Mouse (Mus musculus) hindbrain, embryonic 10.5 days (tissue): ENCODE data around the gene Timm44. TPM values are rescaled to one million over a fixed set of nuclear protein-coding genes. Genes with fewer than 3 reads are reported as not detected.
A peak's percentile ranks its signal among the peaks of the same experiment; 100 is the strongest.

Experiments used
- DNase-seq: peaks from one replicate; pipeline ENCODE4 v3.0.0-alpha.2; 2017; ENCODE audit warnings: low spot score
- H3K27ac ChIP-seq: fragments of 300-500 bp; sonication (generic); 2 replicates; pipeline ENCODE4 v1.5.1; 2016; ENCODE audit warnings: mild to moderate bottlenecking, moderate library complexity
- H3K27me3 ChIP-seq: fragments of 300-500 bp; sonication (generic); 2 replicates; pipeline ENCODE4 v1.6.1; 2016; ENCODE audit warnings: mild to moderate bottlenecking; ENCODE audit not compliant: poor library complexity, insufficient read depth, severe bottlenecking
- H3K36me3 ChIP-seq: fragments of 300-500 bp; sonication (generic); 2 replicates; pipeline ENCODE4 v1.6.1; 2016; ENCODE audit warnings: mild to moderate bottlenecking, moderate library complexity
- H3K4me1 ChIP-seq: fragments of 300-500 bp; sonication (generic); replicated peaks from 2 replicates; pipeline ENCODE4 v1.6.1; 2016; ENCODE audit warnings: mild to moderate bottlenecking
- H3K4me3 ChIP-seq: fragments of 300-500 bp; sonication (generic); 2 replicates; pipeline ENCODE4 v1.5.1; 2016; ENCODE audit warnings: mild to moderate bottlenecking, moderate library complexity
- H3K9me3 ChIP-seq: fragments of 300-500 bp; sonication (generic); 2 replicates; pipeline ENCODE4 v1.6.1; 2016; ENCODE audit warnings: mild to moderate bottlenecking, moderate library complexity
- WGBS: fragments of 180-500 bp; shearing (Covaris S2); methylation state at CpG from one replicate; pipeline ENCODE4 v1.1.7; 2016; 5-methylcytosine and 5-hydroxymethylcytosine counted together
- polyA plus RNA-seq: library from polyadenylated mRNA; unstranded; fragments of >200 nt; fragmentation: Nextera tagmentation; extraction: Ambion mirVana; gene quantifications from 2 replicates; pipeline ENCODE4 v1.2.1, GENCODE M21; 2016

The Timm44 gene
- polyA plus RNA-seq, result 60.6 and 67.2 TPM in 2 replicates

- Histone ChIP-seq H3K27me3 (no peaks in the 10 kb centered on the region), H3K4me1 (peaks cover 8% of the 10 kb centered on the region), H3K27ac (peak within 1 kb of the TSS; percentile 89), H3K4me3 (peak within 1 kb of the TSS; percentile 87), H3K36me3 (peaks cover 35% of the 10 kb centered on the region), H3K9me3 (no peaks in the 10 kb centered on the region)
- under 1% methylated on average over 39 of the region's 39 CpGs for WGBS
- DNase-seq, result peak; percentile 94
Measured at GRCm38 (mm10) chr8:4275275-4276110, at the start of gene Timm44. TSS of gene Timm44 (minus strand) at chr8:4275913.

DNA sequence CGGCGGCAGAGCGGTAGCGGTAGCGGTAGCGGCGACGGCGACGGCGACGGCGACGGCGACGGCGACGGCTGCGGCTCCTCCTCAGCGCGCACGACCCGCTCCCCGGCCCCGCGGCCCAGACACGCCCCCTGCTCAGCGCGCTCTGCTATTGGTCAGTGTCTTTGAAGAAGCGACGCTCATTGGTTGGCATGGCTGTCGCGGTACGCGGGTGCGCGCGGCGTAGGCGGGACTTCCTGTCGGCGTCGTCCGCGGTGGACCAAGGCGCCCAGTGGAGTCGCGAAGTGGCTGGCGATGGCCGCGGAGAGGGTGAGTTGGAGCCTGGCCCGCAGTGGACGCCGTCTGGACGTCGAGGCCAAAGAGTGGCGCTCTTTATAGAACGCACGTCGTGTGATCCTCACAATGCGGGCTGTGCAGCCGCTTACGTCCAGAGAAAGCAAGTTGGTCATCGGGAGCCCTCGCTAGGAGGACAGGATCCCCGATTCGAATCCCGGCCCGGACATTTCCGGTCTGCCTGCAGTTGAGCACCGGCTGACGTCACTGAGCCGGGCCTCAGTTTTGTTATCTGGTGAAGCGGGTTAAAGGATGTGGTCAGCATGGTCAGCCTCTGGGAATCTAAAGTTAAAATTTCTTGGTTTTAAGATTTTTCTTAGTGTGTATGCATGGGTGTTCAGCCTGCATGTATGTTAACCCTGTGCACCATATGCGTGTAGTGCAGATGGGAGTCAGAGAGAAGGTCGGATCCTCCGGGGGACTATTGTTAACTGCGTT lies 49.5 kb upstream of the Timm44 start, which contains the start of the genes Ccl25 and Elavl1:
Gene Ccl25, plus strand, starts transcription at position 228 of the 768 bp plus-strand sequence.
Gene Elavl1, minus strand, starts transcription at position 431 of the 768 bp plus-strand sequence.
- DNase-seq, result peak; percentile 97
- H3K36me3 ChIP-seq, result peaks cover 66% of the 10 kb centered on the region
- H3K4me1 ChIP-seq, result peaks cover 25% of the 10 kb centered on the region
- no peaks in the 10 kb centered on the region for H3K9me3 ChIP-seq
- H3K27ac ChIP-seq, result peak within 1 kb of the TSS; percentile 98
- WGBS, result under 1% methylated on average over 78 of the region's 78 CpGs
- no peaks in the 10 kb centered on the region for H3K27me3 ChIP-seq
- peak within 1 kb of the TSS; percentile 97 for H3K4me3 ChIP-seq

DNA sequence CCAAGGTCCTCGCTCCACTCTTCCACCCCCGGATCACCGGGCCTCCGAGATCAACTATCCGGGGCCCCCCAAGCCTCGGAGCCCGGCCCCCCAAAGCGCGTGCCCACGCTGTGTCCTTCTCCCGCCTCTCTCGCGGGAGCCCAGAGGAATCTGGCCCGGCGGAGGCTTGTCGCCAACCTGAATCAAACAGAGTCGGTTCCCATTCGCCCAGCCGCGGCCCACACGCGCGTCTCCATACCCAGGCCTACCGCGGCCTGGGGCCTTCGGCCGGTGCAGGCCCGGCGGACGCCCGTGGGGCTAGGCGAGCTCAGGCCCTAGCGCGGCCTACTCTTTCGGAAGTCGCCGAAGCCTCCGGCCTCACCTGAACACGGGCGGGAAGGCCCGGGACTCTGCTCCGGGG lies 48.8 kb upstream of the Timm44 start:
- Histone ChIP-seq H3K9me3 (no peaks in the 10 kb centered on the region), H3K27ac (peak overlapping the region; percentile 98), H3K36me3 (peaks cover 66% of the 10 kb centered on the region), H3K4me1 (peaks cover 25% of the 10 kb centered on the region), H3K27me3 (no peaks in the 10 kb centered on the region), H3K4me3 (peak overlapping the region; percentile 97)
- no peak for DNase-seq
- WGBS, result under 1% methylated on average over 42 of the region's 42 CpGs

- 5% methylated on average over 6 of the region's 6 CpGs for WGBS
Measured at GRCm38 (mm10) chr8:4323917-4324316, 48.2 kb upstream of the Timm44 start.

GRCm38 (mm10) chr8:4322470-4322869 lies 46.8 kb upstream of the Timm44 start:
- WGBS, result 38% methylated on average over 2 of the region's 2 CpGs
- Histone ChIP-seq H3K9me3 (no peaks in the 10 kb centered on the region), H3K4me1 (peaks cover 25% of the 10 kb centered on the region), H3K4me3 (peak overlapping the region; percentile 97; the same call in 1 of the 2 replicates), H3K36me3 (peaks cover 59% of the 10 kb centered on the region), H3K27ac (no peak overlapping the region), H3K27me3 (no peaks in the 10 kb centered on the region)
- DNase-seq, result peak; percentile 88

More at GRCm38 (mm10) chr8:4323917-4324316, 48.2 kb upstream of the Timm44 start:
- H3K27me3 ChIP-seq, result no peaks in the 10 kb centered on the region
- DNase-seq, result peak; percentile 13
- peak overlapping the region; percentile 98 for H3K27ac ChIP-seq
- peak overlapping the region; percentile 97 for H3K4me3 ChIP-seq
- peaks cover 25% of the 10 kb centered on the region for H3K4me1 ChIP-seq
- H3K36me3 ChIP-seq, result peaks cover 66% of the 10 kb centered on the region
- H3K9me3 ChIP-seq, result no peaks in the 10 kb centered on the region

- Histone ChIP-seq H3K9me3 (no peaks in the 10 kb centered on the region), H3K4me3 (no peak overlapping the region), H3K27me3 (no peaks in the 10 kb centered on the region), H3K4me1 (peaks cover 25% of the 10 kb centered on the region), H3K27ac (no peak overlapping the region), H3K36me3 (peaks cover 48% of the 10 kb centered on the region)
- no peak for DNase-seq
- WGBS, result 93% methylated on average over 2 of the region's 2 CpGs
Measured at GRCm38 (mm10) chr8:4321031-4321430, 45.3 kb upstream of the Timm44 start.

DNA sequence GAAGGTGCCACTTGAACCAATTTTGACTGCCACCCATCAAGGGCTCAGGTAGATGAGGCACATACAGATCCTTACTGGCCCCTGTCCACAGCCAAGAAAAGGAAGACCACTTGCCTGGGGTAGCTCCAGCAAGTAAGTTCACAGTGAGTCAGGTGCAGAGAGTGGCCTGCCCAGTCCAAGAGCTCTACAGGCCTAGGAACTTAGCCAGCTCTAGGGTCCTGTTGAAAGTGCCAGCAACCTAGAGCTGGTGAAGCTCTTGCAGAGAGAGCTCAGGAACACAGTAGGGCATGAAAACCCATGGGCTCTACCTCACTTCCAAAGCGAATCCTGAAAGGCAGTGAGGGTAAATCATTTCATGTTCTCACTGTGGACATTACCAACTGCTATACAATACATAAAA lies 44.7 kb upstream of the Timm44 start:
- Histone ChIP-seq H3K9me3 (no peaks in the 10 kb centered on the region), H3K4me1 (peaks cover 20% of the 10 kb centered on the region), H3K36me3 (peaks cover 52% of the 10 kb centered on the region), H3K27me3 (no peaks in the 10 kb centered on the region), H3K4me3 (no peak overlapping the region), H3K27ac (no peak overlapping the region)
- no peak for DNase-seq
- 94% methylated on average over 1 of the region's 1 CpGs for WGBS

DNA sequence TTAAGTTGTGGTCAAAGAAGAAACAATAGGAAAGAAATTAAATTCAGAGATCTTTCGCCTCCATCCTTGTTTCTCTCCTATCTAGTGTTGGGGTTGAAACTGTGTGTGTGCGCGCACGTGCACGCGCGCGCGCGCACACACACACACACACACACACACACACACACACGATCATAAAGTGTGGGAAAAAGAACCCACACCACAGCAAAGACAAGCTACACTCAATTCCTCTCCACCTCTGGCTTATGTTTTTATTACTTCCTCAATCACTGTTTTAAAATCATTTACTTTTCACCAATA lies 43.8 kb upstream of the Timm44 start:
- Histone ChIP-seq H3K27ac (no peak overlapping the region), H3K9me3 (no peaks in the 10 kb centered on the region), H3K36me3 (peaks cover 52% of the 10 kb centered on the region), H3K4me1 (peaks cover 20% of the 10 kb centered on the region), H3K27me3 (no peaks in the 10 kb centered on the region), H3K4me3 (no peak overlapping the region)
- 98% methylated on average over 11 of the region's 11 CpGs for WGBS
- DNase-seq, result no peak

DNA sequence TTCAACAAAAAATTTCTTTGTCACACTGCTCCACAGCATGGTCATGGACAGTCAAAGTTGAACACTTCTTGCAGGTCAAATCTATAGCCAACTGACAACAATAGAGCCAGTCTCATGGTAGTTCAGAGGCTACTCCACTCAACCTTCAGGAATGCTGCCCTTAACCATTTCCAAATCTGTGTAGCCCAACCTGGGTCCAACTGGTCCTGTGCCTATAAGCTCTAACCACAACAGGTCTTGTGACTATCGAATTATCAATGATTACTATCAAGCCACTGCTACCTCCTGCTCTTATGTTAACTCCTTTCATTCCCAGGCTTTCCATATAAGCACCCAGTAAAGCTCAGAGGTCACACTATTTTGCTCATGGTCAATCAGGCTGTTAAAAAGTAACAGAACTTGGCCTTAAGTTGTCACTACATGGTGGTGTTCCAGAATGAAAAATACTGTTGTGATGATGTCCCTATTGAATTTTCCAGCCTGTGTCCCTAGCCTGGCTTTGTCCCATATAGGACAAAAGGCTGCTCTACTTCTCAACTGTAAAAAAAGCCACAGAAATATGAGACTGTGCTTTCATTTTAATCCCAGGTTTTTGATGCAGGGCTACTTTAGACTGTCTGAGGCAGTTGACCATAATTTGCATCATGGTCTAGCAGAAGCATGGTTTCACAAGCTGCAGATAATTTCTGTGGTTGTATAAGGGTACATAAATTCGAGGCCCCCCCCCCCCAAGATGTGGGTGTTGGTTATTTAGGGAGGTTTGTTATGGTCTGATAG lies 43.3 kb upstream of the Timm44 start:
- 90% methylated on average over 2 of the region's 2 CpGs for WGBS
- no peak for DNase-seq

DNA sequence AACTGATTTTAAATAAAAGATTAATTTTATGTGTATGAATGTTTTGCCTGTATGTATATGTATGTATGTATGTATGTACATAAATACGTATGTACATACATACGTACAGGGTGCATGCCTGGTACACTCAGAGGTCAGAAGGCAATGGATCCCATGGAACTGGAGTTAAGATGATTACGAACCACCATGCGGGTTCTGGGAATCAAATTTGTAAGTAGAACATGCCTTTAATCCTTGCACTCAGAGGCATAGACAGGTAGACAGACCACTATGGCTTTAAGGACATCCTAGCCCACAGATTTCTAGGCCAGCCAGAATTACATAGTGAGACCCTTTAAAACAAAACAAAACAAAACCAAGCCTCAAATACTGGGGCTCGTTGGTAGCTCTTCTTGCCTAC lies 42.4 kb upstream of the Timm44 start:
- 96% methylated on average over 5 of the region's 5 CpGs for WGBS
- Histone ChIP-seq H3K9me3 (no peaks in the 10 kb centered on the region), H3K36me3 (peaks cover 58% of the 10 kb centered on the region), H3K4me1 (peaks cover 10% of the 10 kb centered on the region), H3K27ac (no peak overlapping the region), H3K4me3 (no peak overlapping the region), H3K27me3 (no peaks in the 10 kb centered on the region)
- no peak for DNase-seq

More for the DNA sequence above, 43.3 kb upstream of the Timm44 start:
- H3K4me1 ChIP-seq, result peaks cover 19% of the 10 kb centered on the region
- H3K4me3 ChIP-seq, result no peak overlapping the region
- no peak overlapping the region for H3K27ac ChIP-seq
- no peaks in the 10 kb centered on the region for H3K27me3 ChIP-seq
- peaks cover 54% of the 10 kb centered on the region for H3K36me3 ChIP-seq
- H3K9me3 ChIP-seq, result no peaks in the 10 kb centered on the region

DNA sequence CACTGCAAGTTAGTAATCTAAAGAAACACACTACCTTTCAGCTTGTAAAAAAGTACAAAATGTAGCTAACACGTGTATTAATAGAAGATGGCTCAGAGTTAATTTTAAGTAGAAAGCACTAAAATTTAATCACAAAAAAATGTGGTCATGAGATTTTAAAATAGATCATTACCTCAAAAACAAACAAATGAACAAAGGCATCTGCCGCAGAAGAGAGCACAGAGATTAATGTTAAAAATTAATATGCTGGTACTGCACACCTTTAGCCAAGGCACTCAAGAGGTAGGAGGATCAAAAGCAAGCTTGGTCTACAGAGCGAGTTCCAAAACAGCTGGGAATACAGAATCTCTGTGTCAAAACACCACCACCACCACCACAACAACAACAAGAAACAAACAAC lies 39.1 kb upstream of the Timm44 start:
- 96% methylated on average over 3 of the region's 3 CpGs for WGBS
- H3K27ac ChIP-seq, result no peak overlapping the region

GRCm38 (mm10) chr8:4313254-4314124 lies 37.8 kb upstream of the Timm44 start:
- Histone ChIP-seq H3K4me1 (no peaks in the 10 kb centered on the region), H3K9me3 (no peaks in the 10 kb centered on the region), H3K27me3 (no peaks in the 10 kb centered on the region), H3K36me3 (peaks cover 52% of the 10 kb centered on the region), H3K27ac (no peak overlapping the region), H3K4me3 (no peak overlapping the region)
- no peak for DNase-seq
- 94% methylated on average over 3 of the region's 3 CpGs for WGBS

More for the DNA sequence above, 39.1 kb upstream of the Timm44 start:
- Histone ChIP-seq H3K4me1 (no peaks in the 10 kb centered on the region), H3K9me3 (no peaks in the 10 kb centered on the region), H3K36me3 (peaks cover 51% of the 10 kb centered on the region), H3K27me3 (no peaks in the 10 kb centered on the region), H3K4me3 (no peak overlapping the region)
- DNase-seq, result no peak
